Mouse (Mus musculus) bone marrow, adult 2 months (tissue): ENCODE measurements at regions not wholly inside any gene's neighbourhood (a gene's known extent, or its start where the extent isn't known, plus 50 kb on each side); places are given as distances from the start of the nearest gene placed in this dataset.

Source experiments
- H3K27ac ChIP-seq: fragments of 200-500 bp; 2 replicates; pipeline ENCODE4 v1.5.1; 2012; ENCODE audit warnings: low read depth, mild to moderate bottlenecking, control low read depth, inconsistent platforms, low read length; ENCODE audit not compliant: control insufficient read depth, poor library complexity, insufficient read depth
- H3K4me1 ChIP-seq: fragments of 200-500 bp; 2 replicates; pipeline ENCODE4 v1.6.1; 2011; ENCODE audit warnings: low read length; ENCODE audit not compliant: control insufficient read depth, insufficient read depth
- H3K4me3 ChIP-seq: fragments of 200-500 bp; replicated peaks from 2 replicates; pipeline ENCODE3; 2011; ENCODE audit warnings: mild to moderate bottlenecking, low read depth, low read length, control low read depth; ENCODE audit not compliant: control insufficient read depth
- CTCF ChIP-seq: fragments of 200-500 bp; IDR thresholded peaks from 2 replicates; pipeline ENCODE4 v1.5.1; 2011; ENCODE audit warnings: low read length, control low read depth; ENCODE audit not compliant: control insufficient read depth, insufficient read depth
- POLR2A ChIP-seq: fragments of 200-500 bp; IDR thresholded peaks from 2 replicates; pipeline ENCODE4 v1.6.1; 2011; ENCODE audit warnings: low read depth, mild to moderate bottlenecking, control low read depth, low read length, borderline replicate concordance; ENCODE audit not compliant: control insufficient read depth
- WGBS: fragments of 180-500 bp; shearing (Covaris S2); methylation state at CpG from one replicate; pipeline ENCODE4 v1.1.7; 2018; 5-methylcytosine and 5-hydroxymethylcytosine counted together

- no peak for TF ChIP-seq POLR2A
- no peak for TF ChIP-seq CTCF
- Histone ChIP-seq H3K27ac (no peak overlapping the region), H3K4me1 (no peaks in the 10 kb centered on the region; the same call in 1 of the 2 replicates), H3K4me3 (no peak overlapping the region)
- 20% methylated on average over 3 of the region's 3 CpGs for WGBS
Observed at GRCm38 (mm10) chr2:19145412-19145811, 53.7 kb upstream of the Armc3 start.

- Histone ChIP-seq H3K4me3 (no peak overlapping the region), H3K27ac (no peak overlapping the region), H3K4me1 (no peaks in the 10 kb centered on the region; the same call in 1 of the 2 replicates)
- TF ChIP-seq CTCF: no peak
- no peak for TF ChIP-seq POLR2A
- WGBS: 42% methylated on average over 2 of the region's 2 CpGs
Observed at GRCm38 (mm10) chr2:19145881-19146280, 53.2 kb upstream of the Armc3 start.

- no peaks in the 10 kb centered on the region; the same call in 1 of the 2 replicates for H3K4me1 ChIP-seq
- 10% methylated on average over 6 of the region's 6 CpGs for WGBS
- H3K4me3 ChIP-seq: no peak overlapping the region
- no peak overlapping the region for H3K27ac ChIP-seq
- TF ChIP-seq POLR2A (no peak), CTCF (no peak)
Observed at GRCm38 (mm10) chr2:19146289-19146688, 52.8 kb upstream of the Armc3 start.

GRCm38 (mm10) chr2:19148812-19149211 lies 50.3 kb upstream of the Armc3 start:
- Histone ChIP-seq H3K27ac (no peak overlapping the region), H3K4me1 (no peaks in the 10 kb centered on the region; the same call in 1 of the 2 replicates), H3K4me3 (no peak overlapping the region)
- no peak for TF ChIP-seq POLR2A
- no peak for TF ChIP-seq CTCF
- WGBS: 55% methylated on average over 5 of the region's 5 CpGs
